Mouse (Mus musculus) lung, embryonic 15.5 days (tissue): ENCODE measurements around the gene Wdr92. TPM values are rescaled to one million over a fixed set of nuclear protein-coding genes. Genes with fewer than 3 reads are reported as not detected.

ENCODE experiments used
- ATAC-seq: fragments of 200-750 bp; cut with Nextera tagmentation; 2 replicates; pipeline ENCODE4 v1.8.0; 2017; ENCODE audit warnings: moderate number of reproducible peaks, borderline replicate concordance; ENCODE audit not compliant: low FRiP score, low TSS enrichment; ENCODE audit errors: extremely low read depth
- H3K27ac ChIP-seq: fragments of 300-500 bp; sonication (generic); 2 replicates; pipeline ENCODE4 v1.5.1; 2015; ENCODE audit warnings: moderate library complexity, mild to moderate bottlenecking, inconsistent platforms
- H3K27me3 ChIP-seq: fragments of 300-500 bp; sonication (generic); 2 replicates; pipeline ENCODE4 v1.6.1; 2015; ENCODE audit warnings: inconsistent platforms
- H3K36me3 ChIP-seq: fragments of 300-500 bp; sonication (generic); 2 replicates; pipeline ENCODE4 v1.6.1; 2015; ENCODE audit warnings: inconsistent platforms
- H3K4me1 ChIP-seq: fragments of 300-500 bp; sonication (generic); 2 replicates; pipeline ENCODE4 v1.6.1; 2015; ENCODE audit warnings: inconsistent platforms
- H3K4me2 ChIP-seq: fragments of 300-500 bp; sonication (generic); 2 replicates; pipeline ENCODE4 v1.6.1; 2015; ENCODE audit warnings: inconsistent platforms, mild to moderate bottlenecking, moderate library complexity
- H3K4me3 ChIP-seq: fragments of 300-500 bp; sonication (generic); 2 replicates; pipeline ENCODE4 v1.5.1; 2015; ENCODE audit warnings: mild to moderate bottlenecking, inconsistent platforms
- H3K9ac ChIP-seq: fragments of 300-500 bp; sonication (generic); 2 replicates; pipeline ENCODE4 v1.6.1; 2015; ENCODE audit warnings: inconsistent platforms
- H3K9me3 ChIP-seq: fragments of 300-500 bp; sonication (generic); 2 replicates; pipeline ENCODE4 v1.6.1; 2016; ENCODE audit warnings: inconsistent platforms
- WGBS: fragments of 180-500 bp; shearing (Covaris S2); methylation state at CpG from one replicate; pipeline ENCODE4 v1.1.7; 2015; 5-methylcytosine and 5-hydroxymethylcytosine counted together
- polyA plus RNA-seq: library from polyadenylated mRNA; unstranded; fragments of >200 nt; fragmentation: Nextera tagmentation; extraction: Ambion mirVana; gene quantifications from 2 replicates; pipeline ENCODE4 v1.2.1, GENCODE M21; 2015

The Wdr92 gene
- polyA plus RNA-seq, 1 experiment from 2014 or later, result 27.5 TPM

DNA sequence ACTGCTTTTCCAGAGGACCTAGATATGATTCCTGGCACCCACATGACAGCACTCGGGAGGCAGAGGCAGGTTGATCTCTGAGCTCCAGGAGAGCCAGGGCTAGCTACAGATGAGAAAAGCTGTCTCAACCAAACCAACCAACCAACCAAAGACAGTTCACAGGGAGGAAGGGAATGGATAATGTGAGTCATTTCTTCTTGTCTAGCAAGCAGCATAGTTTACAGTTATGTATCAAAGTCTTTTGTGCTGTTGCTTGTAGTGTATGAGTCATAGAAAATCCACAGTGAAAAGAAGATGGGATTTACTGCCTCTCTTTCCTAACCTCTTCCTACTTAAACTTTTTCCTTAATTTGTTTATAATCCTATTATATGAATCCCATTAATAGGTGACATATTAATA, 5.3 kb upstream of the Wdr92 start:
- WGBS, result 95% methylated on average over 1 of the region's 1 CpGs

GRCm38 (mm10) chr11:17180753-17181152, 1.2 kb upstream of the Wdr92 start:
- H3K27me3 ChIP-seq, result no peaks in the 10 kb centered on the region
- H3K9ac ChIP-seq, result no peak overlapping the region
- H3K27ac ChIP-seq, result no peak overlapping the region
- peaks cover 4% of the 10 kb centered on the region; the same call in 1 of the 2 replicates for H3K4me1 ChIP-seq
- no peaks in the 10 kb centered on the region for H3K36me3 ChIP-seq
- no peak for ATAC-seq
- H3K9me3 ChIP-seq, result no peaks in the 10 kb centered on the region
- no peak overlapping the region for H3K4me3 ChIP-seq
- WGBS, result 64% methylated on average over 3 of the region's 3 CpGs
- H3K4me2 ChIP-seq, result no peak overlapping the region

More for the DNA sequence above, 5.3 kb upstream of the Wdr92 start:
- Histone ChIP-seq H3K4me1 (peaks cover 13% of the 10 kb centered on the region), H3K36me3 (peaks cover 6% of the 10 kb centered on the region; the same call in 1 of the 2 replicates), H3K4me2 (no peak overlapping the region), H3K27me3 (no peaks in the 10 kb centered on the region), H3K9ac (no peak overlapping the region), H3K9me3 (peaks cover 3% of the 10 kb centered on the region; the same call in 1 of the 2 replicates), H3K4me3 (no peak overlapping the region), H3K27ac (no peak overlapping the region)
- ATAC-seq, result no peak

- H3K9ac ChIP-seq, result no peak overlapping the region
- H3K9me3 ChIP-seq, result no peaks in the 10 kb centered on the region
- no peak overlapping the region for H3K4me2 ChIP-seq
- no peak overlapping the region for H3K4me3 ChIP-seq
- ATAC-seq, result no peak
- no peaks in the 10 kb centered on the region for H3K27me3 ChIP-seq
- no peaks in the 10 kb centered on the region for H3K36me3 ChIP-seq
- H3K27ac ChIP-seq, result no peak overlapping the region
- peaks cover 4% of the 10 kb centered on the region; the same call in 1 of the 2 replicates for H3K4me1 ChIP-seq
- WGBS, result 92% methylated on average over 2 of the region's 2 CpGs
These were observed 1.3 kb downstream of the Wdr92 start for GRCm38 (mm10) chr11:17183165-17183564.

- Histone ChIP-seq H3K9ac (no peak overlapping the region), H3K9me3 (no peaks in the 10 kb centered on the region), H3K27ac (no peak overlapping the region), H3K36me3 (no peaks in the 10 kb centered on the region), H3K4me3 (no peak overlapping the region), H3K4me2 (no peak overlapping the region), H3K4me1 (no peaks in the 10 kb centered on the region), H3K27me3 (no peaks in the 10 kb centered on the region)
- no peak for ATAC-seq
- 83% methylated on average over 3 of the region's 3 CpGs for WGBS
These were observed 5.7 kb downstream of the Wdr92 start for GRCm38 (mm10) chr11:17187649-17188048.

GRCm38 (mm10) chr11:17188786-17189185, 6.9 kb downstream of the Wdr92 start:
- no peaks in the 10 kb centered on the region for H3K9me3 ChIP-seq
- WGBS, result 69% methylated on average over 3 of the region's 3 CpGs
- H3K4me1 ChIP-seq, result no peaks in the 10 kb centered on the region
- no peak overlapping the region for H3K4me3 ChIP-seq
- no peak for ATAC-seq
- H3K27ac ChIP-seq, result no peak overlapping the region
- no peaks in the 10 kb centered on the region for H3K27me3 ChIP-seq
- no peak overlapping the region for H3K4me2 ChIP-seq
- H3K36me3 ChIP-seq, result no peaks in the 10 kb centered on the region
- no peak overlapping the region for H3K9ac ChIP-seq

GRCm38 (mm10) chr11:17192151-17192844, 10.4 kb downstream of the Wdr92 start:
- Histone ChIP-seq H3K9ac (no peak overlapping the region), H3K9me3 (no peaks in the 10 kb centered on the region), H3K36me3 (peaks cover 27% of the 10 kb centered on the region), H3K27me3 (no peaks in the 10 kb centered on the region), H3K27ac (no peak overlapping the region), H3K4me3 (no peak overlapping the region), H3K4me1 (no peaks in the 10 kb centered on the region), H3K4me2 (no peak overlapping the region)
- peak; percentile 67; the same call in 1 of the 2 replicates for ATAC-seq
- WGBS, result 62% methylated on average over 9 of the region's 9 CpGs

DNA sequence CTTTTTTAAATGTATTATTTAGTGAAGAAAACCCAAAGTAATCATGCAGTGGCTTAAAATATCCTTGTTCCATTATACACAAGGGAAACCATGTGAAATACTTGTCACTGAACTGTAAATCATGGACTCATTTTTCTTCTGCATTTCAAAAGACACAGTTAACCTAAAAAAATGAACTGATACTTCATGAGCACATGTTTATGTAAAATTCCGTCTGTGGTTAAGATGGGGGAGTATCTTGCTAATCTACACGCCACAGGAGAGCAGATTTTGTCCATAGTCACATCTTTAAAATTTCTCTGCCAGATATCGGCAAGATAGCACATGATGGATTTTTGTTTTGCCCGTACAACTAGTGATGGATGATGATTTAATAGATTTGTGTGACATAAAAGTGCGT, 17.3 kb downstream of the Wdr92 start:
- no peak for ATAC-seq
- Histone ChIP-seq H3K4me1 (no peaks in the 10 kb centered on the region), H3K9ac (no peak overlapping the region), H3K4me3 (no peak overlapping the region), H3K27me3 (no peaks in the 10 kb centered on the region), H3K4me2 (no peak overlapping the region), H3K27ac (peak overlapping the region; percentile 69; the same call in 1 of the 2 replicates), H3K9me3 (no peaks in the 10 kb centered on the region), H3K36me3 (peaks cover 64% of the 10 kb centered on the region)
- 62% methylated on average over 5 of the region's 5 CpGs for WGBS

DNA sequence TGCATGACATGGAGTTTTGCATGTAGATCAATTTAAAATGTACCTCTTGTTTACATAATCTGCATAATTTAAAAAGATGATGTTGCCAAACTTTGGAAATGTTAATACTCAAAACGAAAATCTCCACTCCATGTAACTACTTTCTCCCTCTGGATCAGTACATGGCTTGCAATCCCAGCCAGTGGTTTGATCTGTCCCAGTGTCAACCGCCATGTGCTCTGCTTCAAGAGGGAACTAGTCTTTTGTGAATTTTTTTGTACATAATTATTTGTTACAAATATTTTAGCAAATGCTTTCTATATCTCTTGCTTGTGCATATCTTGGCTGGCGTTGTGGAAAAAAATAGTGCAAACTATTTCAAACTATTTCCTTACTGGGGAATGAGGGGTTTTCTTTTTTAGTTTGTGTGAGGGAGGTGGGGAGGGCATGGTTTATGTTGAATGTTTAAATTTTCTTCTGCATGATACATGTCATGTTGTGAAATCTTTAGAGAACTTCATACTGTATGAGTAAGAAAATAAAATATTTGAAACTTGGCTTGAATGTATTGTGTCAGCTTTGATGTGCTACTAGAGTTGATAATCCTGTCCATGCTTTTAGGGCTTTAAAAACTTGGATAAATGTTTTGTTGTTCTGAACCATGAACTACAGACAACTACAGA, 18.1 kb downstream of the Wdr92 start:
- H3K9ac ChIP-seq, result no peak overlapping the region
- peaks cover 57% of the 10 kb centered on the region for H3K36me3 ChIP-seq
- no peaks in the 10 kb centered on the region for H3K9me3 ChIP-seq
- no peaks in the 10 kb centered on the region for H3K4me1 ChIP-seq
- peak overlapping the region; percentile 69 for H3K27ac ChIP-seq
- 64% methylated on average over 3 of the region's 3 CpGs for WGBS
- H3K27me3 ChIP-seq, result no peaks in the 10 kb centered on the region
- H3K4me2 ChIP-seq, result no peak overlapping the region
- peak; percentile 84 for ATAC-seq
- H3K4me3 ChIP-seq, result no peak overlapping the region

DNA sequence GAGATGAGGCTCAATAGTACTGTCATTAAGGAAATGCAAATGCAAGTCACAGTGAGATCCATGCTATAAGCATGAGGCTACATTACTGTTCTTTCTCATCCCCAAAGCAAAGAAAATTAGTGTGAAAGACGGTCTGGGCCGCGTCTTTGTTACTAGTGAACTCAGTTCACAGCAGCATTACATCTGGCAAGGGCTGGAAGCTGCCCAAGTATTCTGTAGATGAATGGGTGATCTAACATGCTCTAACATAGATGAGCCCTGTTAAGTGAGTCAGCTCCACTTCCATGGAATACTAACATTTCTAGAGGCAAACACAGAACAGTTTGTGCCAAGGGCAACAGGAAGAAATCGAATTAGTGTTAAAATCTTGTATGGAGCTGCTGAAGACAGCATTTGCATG, 19.0 kb downstream of the Wdr92 start:
- Histone ChIP-seq H3K4me3 (no peak overlapping the region), H3K9me3 (no peaks in the 10 kb centered on the region), H3K36me3 (peaks cover 52% of the 10 kb centered on the region), H3K27me3 (no peaks in the 10 kb centered on the region), H3K4me1 (no peaks in the 10 kb centered on the region), H3K4me2 (no peak overlapping the region), H3K27ac (no peak overlapping the region; the same call in 1 of the 2 replicates), H3K9ac (no peak overlapping the region)
- WGBS, result 91% methylated on average over 4 of the region's 4 CpGs
- ATAC-seq, result no peak

DNA sequence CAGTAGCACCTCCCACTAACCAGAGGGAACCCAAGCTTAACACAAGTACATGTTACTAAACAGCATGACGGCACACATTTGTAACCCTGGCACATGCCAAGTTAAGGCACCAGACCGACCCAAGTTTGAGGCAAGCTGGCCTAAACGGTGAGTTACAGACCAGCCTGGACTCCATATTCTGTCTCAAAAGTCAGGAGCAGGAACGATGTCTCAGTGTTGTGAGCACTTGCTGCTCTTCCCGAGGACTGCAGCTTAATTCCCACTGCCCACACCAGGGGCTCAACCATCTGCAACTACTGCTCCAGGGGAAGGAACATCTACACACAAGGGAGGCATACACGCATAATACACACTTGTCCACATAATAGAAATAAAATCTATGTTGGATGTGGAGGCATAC, 20.6 kb downstream of the Wdr92 start:
- Histone ChIP-seq H3K27me3 (no peaks in the 10 kb centered on the region), H3K4me1 (no peaks in the 10 kb centered on the region), H3K4me3 (no peak overlapping the region), H3K36me3 (peaks cover 44% of the 10 kb centered on the region), H3K27ac (no peak overlapping the region), H3K4me2 (no peak overlapping the region), H3K9me3 (no peaks in the 10 kb centered on the region), H3K9ac (no peak overlapping the region)
- 86% methylated on average over 6 of the region's 6 CpGs for WGBS
- no peak for ATAC-seq

GRCm38 (mm10) chr11:17211258-17212140, 29.6 kb downstream of the Wdr92 start, which contains the start of gene Pno1:
Pno1 (minus strand) TSS chr11:17211568.
- Histone ChIP-seq H3K9ac (peak within 1 kb of the TSS; percentile 78), H3K27ac (peak within 1 kb of the TSS; percentile 84), H3K9me3 (no peaks in the 10 kb centered on the region), H3K36me3 (peaks cover 14% of the 10 kb centered on the region; the same call in 1 of the 2 replicates), H3K4me1 (peaks cover 18% of the 10 kb centered on the region), H3K27me3 (no peaks in the 10 kb centered on the region), H3K4me2 (peak within 1 kb of the TSS; percentile 58), H3K4me3 (peak within 1 kb of the TSS; percentile 98)
- WGBS, result under 1% methylated on average over 65 of the region's 65 CpGs
- ATAC-seq, result peak; percentile 99
